In the genomic region with DNA sequence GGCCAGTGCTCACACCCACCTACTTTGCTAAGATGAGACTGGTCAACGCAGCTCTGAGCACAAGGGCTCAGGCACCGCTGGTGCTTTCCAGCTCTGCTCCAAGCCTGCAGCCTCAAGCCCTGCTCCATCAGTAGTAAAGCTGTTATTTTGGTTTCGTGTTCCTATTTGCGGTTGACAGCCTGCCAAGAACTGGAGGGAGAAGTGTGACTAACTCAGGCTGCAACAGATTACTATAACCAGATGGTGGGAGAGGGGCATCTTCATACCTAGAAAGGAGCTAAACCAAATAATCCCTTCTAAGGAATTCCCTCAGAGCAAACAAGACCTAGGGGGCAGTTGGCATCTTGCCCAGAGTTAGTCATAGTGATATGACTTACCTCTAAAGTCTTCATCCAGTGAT, we compare ENCODE assay signal across 9 mouse cellular contexts.
A peak's percentile ranks its signal among the peaks of the same experiment; 100 is the strongest.
DNase-seq lines count a peak whose midpoint lies in the region; ATAC-seq lines count a peak whose summit lies in the region.
"Had no signal": no experiment of that assay in that cellular context is flagged by ENCODE, and none has a peak within 500 bp of the region (broad histone marks: within the 10 kb centered on the region; RNA-seq: fewer than 3 reads in every experiment).

No protein-coding gene starts in this region.

- no peaks in the 10 kb centered on the region for H3K36me3 ChIP-seq in heart, embryonic 15.5 days

- H3K4me2 ChIP-seq in heart, embryonic 15.5 days: peak overlapping the region; percentile 49

- WGBS in heart, embryonic 15.5 days: 7% methylated on average over 4 of the region's 4 CpGs

- no peaks in the 10 kb centered on the region for H3K9me3 ChIP-seq in heart, embryonic 15.5 days (replicated peaks)

- H3K4me1 ChIP-seq in heart, embryonic 15.5 days (replicated peaks): peaks cover 32% of the 10 kb centered on the region

- no peaks in the 10 kb centered on the region for H3K27me3 ChIP-seq in heart, embryonic 15.5 days

- H3K4me3 ChIP-seq in heart, embryonic 15.5 days: no peak overlapping the region

- H3K27ac ChIP-seq in heart, embryonic 15.5 days: peak overlapping the region; percentile 76
- H3K27ac ChIP-seq: macrophage had no signal

- DNase-seq in 3134 (ENCODE audit: extremely low read depth, insufficient read length, low spot score): peak; percentile 47
- DNase-seq in adrenal gland, postnatal 10 days: peak; percentile 59
- peak; percentile 85 for DNase-seq in fibroblast of lung, adult 2 months (ENCODE audit: low read depth)
- DNase-seq in layer of hippocampus, adult 11-12 months (ENCODE audit: low spot score): peak; percentile 84
- peak; percentile 74 for DNase-seq in lung, postnatal 10 days
- peak; percentile 23 for DNase-seq in urinary bladder, postnatal 10 days (ENCODE audit: low spot score)

- peak; percentile 65 for ATAC-seq in heart, embryonic 15.5 days (replicated peaks; ENCODE audit: insufficient number of reproducible peaks, insufficient read depth, low FRiP score, low read depth)
- ATAC-seq in erythroid progenitor cell, adult 5-6 weeks (replicated peaks; ENCODE audit: low FRiP score, poor library complexity, severe bottlenecking): no peak

- H3K9ac ChIP-seq in heart, embryonic 15.5 days: no peak overlapping the region

Comparison
In these comparisons a context has a peak if more than half of its experiments do, and no peak if none do; other contexts are left out.
1. DNase-seq: peak in every context shown above with its lines; median percentile 85 in fibroblast of lung, adult 2 months; 84 in layer of hippocampus, adult 11-12 months; 74 in lung, postnatal 10 days; 59 in adrenal gland, postnatal 10 days; 47 in 3134; 23 in urinary bladder, postnatal 10 days.